Mouse (Mus musculus) olfactory bulb, adult 2 months (tissue): ENCODE data around the gene Gm10563.

ENCODE experiments used
- CTCF ChIP-seq: fragments of 200-500 bp; IDR thresholded peaks from 2 replicates; pipeline ENCODE4 v1.5.1; 2012; ENCODE audit warnings: low read depth, mild to moderate bottlenecking, low read length, moderate library complexity; ENCODE audit not compliant: insufficient read depth
- POLR2A ChIP-seq: fragments of 200-500 bp; IDR thresholded peaks from 2 replicates; pipeline ENCODE4 v1.6.1; 2012; ENCODE audit warnings: mild to moderate bottlenecking, low read depth, low read length, moderate library complexity; ENCODE audit not compliant: insufficient read depth

DNA sequence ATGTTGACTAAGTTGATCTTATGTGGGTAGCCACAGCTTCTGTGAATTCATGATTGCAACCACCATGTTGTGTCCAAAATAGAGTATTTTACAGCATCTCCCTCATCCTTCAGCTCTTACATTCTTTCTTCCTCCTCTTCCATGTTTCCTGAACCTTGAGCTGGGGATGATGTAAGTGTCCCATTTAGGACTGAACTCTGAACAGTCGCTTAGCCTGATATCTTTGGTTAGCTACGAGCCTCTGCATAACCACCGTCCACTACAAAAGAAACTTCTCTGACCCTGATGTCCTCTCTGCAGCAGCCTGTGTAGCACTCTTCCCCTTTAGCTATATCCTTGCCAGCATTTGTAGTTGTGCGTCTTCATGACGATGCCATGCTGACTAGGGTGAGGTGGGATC lies 513 bp upstream of the Gm10563 start:
- no peak for TF ChIP-seq CTCF
- no peak for TF ChIP-seq POLR2A
